Mouse (Mus musculus): ENCODE results near the gene Susd6.

The Susd6 gene

DNA sequence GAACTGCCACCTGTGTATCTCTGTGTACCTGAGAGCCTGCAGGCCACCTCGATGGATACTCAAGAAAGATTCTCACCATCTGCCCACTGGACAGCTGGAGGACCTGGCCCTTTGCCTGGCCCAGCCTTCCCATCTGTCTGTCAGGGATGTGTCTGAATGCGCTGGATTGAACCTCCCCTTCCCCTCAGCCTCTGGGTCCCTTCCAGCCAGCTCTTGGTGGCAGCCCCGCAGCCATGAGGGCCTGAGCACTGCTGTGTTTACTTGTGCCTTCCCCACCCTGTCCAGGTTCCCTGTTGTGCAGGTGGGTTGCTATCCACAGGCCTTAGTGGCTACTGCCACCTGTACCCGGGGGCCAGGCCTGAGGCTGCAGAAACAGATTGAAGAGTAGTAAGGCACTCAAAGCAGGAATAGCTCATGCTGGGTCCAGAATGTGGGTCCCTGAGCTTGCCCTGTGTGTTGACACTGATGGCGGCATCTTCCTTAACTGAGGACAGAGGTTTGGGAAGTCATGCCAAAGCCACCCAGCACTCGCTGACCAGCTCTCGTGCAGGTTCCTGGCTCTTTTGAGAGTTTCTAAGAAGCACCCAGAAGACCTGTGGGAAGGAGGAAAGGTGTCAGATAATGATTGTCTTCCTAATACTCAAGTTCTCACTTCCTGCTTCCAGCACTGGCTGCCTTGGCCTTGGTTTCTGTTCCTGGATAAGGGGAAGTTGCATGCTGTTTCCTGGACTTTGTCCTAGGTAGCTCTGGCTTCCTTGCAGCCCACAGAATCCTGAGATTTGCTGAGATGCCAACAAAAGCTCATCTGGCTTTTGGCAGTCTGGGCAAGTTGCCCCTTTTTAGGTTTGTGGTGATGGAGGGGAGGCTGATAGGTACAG, 87.1 kb downstream of the Susd6 start:
- no peak for DNase-seq (ENCODE audit: low read depth, low spot score)

DNA sequence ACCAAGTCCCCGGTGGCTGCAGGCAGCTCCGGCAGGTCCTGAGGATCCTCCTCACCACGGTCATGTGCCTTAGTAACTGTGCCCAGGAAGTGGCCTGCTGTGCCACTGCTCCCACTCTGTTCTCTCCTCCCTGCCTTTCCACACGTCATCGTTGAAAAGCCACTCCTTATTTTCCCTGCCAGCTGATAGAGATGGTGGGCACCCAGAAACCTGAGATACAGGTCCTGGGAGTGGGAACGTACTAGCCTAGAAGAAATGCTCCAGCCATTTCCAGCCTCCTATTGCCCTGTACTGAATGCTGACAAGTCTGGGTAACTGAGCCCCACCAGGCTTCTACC, 87.8 kb downstream of the Susd6 start:
- no peak for DNase-seq (ENCODE audit: low read depth, low spot score)

DNA sequence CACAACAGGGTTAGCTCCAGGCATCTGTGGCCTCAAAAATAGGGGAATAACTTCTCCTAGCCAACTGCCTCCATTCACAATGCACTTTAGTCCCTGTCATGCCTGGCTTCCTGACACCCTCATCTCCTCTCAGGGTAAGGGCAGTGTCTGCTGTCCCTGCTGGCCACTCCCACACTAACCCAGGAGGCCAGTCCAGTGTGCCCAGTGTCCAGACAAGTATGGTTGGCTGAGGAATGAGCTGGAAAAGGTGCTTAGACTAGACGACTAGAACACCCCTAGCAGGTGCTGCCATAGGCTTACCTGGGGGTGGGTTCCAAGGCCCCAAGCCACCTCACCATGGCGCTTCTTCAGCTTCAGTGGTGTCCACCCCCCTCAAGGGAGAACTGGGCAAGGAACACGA, 88.3 kb downstream of the Susd6 start:
- no peak for DNase-seq (ENCODE audit: low read depth, low spot score)

DNA sequence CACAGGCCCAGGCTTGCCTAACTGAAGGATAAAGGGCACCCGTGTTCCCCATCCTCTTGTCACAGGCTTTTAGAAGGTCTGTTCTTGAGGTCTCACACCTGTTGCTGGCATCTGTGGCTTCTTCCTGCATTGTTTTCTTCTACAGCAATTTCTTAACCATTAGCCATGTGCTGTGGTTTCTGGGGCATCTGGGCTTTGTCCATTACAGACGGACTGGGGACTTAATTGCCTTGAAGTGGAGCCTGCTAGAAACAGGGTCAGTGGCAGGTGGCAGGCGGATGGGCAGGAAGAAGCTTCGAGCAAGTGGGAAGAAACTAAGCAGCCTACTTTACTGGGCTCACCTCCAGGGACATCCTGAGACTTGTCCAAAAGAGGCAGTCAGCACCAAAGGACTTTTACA, 89.0 kb downstream of the Susd6 start:
- no peak for DNase-seq (ENCODE audit: low read depth, low spot score)

DNA sequence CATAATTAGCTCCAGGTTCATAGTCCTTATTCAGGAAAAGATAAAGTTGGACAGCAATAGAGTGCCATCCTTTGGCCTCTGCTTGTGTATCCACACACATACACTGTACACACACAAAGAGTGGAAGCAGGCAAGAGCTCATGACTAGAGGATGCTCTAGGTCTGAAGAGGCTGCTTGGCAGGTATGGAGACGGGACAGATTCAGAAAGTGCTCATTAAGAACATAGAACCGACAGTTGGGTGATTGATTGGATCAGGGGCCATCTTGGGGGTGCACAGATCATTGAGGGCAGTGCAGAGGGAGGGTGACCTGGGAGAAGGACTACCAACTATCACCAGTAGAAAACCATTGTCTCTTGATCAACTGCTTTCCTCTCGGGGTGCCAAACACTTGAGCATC, 90.8 kb downstream of the Susd6 start:
- DNase-seq (ENCODE audit: low read depth, low spot score) = no peak

DNA sequence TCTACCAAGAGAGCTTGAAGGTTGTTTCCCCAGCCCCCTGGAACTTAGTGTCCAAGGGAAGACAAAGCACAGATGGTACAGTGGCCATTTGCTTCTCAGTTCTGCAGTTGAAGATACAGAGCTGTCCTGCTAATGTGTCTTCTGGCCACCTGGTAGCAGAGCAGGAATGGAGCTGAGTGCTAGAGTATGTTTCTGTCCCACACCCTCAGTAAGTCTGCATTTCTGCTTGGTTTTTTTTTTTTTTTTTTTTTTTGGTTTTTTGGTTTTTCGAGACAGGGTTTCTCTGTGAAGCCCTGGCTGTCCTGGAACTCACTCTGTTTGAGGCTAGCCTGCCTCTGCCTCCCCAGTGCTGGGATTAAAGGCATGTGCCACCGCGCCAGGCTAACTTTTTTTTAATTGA, 93.0 kb downstream of the Susd6 start:
- no peak for DNase-seq (ENCODE audit: low read depth, low spot score)

DNA sequence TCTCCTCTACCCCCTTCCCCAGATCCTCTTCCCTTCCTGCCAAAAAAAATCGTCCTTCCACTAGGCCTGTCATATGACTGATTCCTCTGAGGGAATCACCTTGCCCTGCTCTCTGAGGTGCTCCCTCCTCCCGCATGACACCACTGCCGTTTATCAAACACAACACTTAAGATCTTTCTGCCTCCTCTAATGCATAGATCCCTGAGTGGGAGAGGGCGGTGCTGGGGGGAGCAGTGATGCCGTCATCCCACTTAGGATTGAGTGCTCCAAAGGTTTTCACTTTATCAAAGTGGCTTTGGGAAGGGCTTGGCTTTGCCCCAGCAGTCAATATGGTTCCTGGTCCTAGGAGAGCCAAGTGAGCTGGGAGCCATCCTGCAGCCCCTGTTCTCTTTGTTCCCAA, 93.6 kb downstream of the Susd6 start:
- DNase-seq (ENCODE audit: low read depth, low spot score) = no peak

DNA sequence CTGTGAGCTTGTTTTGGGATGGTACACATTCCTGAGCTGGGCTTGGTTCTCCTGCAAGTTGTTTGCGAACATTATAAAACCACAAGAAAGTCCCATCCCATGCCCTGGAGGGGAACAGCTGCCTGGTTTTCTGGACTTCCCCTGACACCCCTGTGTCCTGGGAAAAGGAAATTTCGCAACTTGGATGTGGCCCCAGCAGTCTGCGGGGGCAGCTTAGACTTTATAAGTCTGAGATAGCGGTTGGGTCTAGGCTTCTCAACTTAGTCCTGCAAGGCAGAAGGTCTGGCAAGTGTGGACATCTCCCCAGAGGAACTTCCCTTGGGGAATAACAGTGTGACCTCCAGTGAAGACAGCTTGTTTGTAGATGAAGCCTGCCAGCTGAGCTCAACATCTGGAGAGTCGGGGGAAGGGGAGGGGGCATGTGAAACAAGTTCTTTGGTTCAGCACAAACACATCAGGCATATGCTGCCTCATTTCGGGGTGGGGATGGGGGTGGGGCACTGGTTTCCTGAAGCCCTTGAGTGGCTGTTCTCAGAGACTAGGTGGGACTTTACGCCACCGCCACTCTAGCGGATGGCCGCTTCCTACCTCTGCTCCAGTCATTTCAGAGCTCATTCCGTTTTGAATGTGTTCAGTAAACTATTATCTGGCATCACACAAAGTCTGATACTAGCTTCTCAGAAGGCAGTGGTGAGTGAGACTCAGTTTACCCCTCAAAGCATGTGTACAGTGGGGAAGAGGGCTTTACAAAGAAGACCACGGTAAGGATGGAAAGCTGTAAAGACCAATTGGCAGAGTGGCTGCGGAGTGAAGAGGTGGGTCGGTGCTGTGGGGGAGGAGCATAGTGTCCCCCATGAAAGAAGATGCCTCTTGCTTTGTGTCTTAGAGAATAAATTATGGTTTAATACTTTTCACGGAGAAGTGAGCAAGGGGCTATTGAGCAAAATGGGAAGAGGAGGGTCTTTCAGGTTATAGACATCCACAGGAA, 95.3 kb downstream of the Susd6 start:
- DNase-seq (ENCODE audit: low read depth, low spot score) = peak; percentile 72

DNA sequence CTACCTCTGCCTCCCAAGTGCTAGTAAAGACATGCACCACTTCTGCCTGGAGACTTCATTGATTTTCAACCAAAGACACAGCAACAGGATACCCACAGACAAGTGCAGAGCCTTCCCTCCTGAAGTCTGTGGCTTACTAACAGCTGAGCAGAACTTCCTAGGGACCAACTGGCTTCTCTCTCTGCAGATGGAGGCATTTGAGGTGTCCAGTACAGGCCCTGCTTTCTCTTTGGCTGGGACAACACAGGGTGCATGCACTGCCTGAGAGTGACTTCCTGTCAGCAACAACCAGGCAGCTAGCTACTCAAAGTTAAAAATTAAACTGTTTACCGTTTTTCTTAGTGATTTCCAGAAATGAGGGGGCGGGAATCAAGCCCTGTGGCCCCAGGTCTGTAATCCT, 96.7 kb downstream of the Susd6 start:
- peak; percentile 55 for DNase-seq (ENCODE audit: low read depth, low spot score)

DNA sequence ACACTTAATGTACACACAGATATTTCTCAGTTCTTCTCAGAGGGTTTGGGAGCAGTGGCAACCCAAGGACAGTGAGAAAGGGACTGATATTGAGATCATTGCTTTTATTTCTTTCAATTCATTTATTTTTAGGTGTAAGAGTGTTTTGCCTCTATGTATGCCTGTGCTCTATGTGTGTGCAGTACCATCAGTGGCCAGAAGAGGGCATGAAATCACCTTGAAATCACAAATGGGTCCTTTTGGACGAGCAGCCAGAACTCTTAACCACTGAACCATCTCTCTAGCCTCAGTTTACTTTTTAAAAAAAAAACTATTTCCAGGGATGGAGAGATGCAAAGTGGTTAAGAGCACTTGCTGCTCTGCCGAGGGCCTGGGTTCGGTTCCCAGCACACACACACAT, 99.0 kb downstream of the Susd6 start:
- peak; percentile 22 for DNase-seq (ENCODE audit: low read depth, low spot score)

DNA sequence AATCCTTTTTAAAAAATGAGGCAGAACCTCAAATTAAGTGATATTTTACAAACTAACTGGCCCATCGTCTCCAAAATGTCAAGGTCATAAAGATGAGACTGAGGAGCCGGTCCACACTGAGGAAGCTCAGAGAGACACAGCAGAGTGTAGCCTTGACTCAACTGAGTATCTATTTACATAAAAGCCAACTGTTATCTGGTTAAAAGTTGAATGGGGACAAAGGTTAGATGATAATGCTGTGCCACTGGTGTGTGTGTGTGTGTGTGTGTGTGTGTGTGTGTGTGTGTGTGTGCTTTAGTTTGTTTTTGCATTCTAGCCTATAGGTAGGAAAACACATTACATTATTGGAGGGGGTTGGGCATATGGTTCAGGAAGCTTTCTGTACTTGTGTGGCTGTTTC, 100.8 kb downstream of the Susd6 start:
- DNase-seq (ENCODE audit: low read depth, low spot score) = no peak

DNA sequence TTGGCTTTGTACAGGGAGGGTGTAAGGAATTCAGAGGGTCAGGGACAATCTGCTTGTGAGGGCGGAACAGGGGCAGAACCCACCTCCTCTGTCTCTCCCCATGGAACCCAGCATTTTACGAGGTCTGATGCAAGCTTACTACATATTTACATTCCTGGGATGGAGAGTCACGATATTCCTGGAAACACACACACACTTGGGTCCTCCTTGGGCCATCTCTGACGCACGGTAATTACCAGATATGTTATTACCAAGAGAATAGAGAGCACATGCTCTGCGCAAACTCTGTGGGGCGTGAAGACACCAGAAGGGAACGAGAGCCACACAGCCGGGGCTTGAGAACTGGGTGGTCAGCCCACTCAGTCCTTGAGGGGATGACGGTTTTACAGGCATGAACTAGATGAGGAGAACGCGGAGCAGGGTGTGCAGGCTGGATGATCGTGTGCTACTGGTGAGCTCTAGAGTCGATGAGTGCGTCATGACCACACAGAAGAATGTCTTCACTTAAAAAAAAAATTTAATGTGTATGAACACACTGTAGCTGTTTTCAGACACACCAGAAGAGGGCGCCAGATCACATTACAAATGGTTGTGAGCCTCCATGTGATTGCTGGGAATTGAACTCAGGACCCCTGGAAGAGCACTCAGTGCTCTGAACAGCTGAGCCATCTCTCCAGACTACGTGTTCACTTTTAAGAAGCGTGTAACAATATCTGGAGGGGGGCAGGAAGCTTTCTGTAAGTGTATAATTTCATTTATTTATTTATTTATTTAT, 103.6 kb downstream of the Susd6 start:
- DNase-seq (ENCODE audit: low read depth, low spot score) = no peak

DNA sequence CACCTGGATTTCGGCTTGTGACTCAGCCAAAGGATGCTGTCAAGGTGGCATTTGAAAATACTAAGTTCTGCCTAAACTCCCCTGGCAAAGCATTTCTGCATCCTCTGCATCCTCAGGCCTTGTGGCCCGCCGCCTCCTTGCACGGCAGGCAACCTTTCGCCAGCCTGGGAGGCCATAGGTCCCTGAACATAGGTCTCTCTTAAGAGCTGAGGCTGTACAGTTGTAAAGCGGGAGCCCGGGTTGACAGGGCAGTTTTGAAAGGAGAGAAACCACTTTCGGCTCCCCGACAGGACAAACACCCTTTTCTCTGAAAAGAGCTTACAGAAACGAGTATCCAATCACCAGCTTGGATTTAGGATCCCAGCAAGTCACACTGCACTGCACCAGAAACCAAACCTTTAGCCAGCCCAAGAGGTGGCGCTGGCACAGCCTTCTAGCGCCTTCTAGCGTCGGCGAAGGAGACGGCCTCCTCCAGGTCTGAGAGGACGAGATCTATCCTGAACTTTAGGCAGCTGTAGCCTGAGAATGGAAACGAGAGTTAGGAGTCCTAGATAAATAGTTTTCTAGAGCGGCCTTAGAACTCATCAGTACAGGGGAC, 104.8 kb downstream of the Susd6 start:
- peak; percentile 79 for DNase-seq (ENCODE audit: low read depth, low spot score)

DNA sequence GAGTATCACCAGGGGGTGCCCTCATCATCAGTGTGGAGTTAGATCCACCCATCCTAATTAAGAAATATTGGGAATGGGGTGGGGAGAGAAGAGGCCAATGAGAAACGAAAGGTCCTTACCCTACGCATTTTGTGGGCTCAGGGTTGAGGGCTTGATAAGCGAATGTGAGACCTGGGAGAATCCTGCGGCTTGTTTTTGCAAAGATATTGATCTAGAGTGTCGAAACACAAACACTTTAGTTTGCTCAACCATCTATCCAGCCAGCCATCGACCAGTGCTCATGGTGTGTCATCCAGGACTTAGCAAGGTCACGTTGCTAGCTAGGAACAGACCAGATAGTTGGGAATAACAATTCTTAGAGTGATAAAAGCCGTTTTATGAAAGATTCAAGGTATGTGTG, 119.3 kb downstream of the Susd6 start:
- no peak for DNase-seq (ENCODE audit: low read depth, low spot score)

DNA sequence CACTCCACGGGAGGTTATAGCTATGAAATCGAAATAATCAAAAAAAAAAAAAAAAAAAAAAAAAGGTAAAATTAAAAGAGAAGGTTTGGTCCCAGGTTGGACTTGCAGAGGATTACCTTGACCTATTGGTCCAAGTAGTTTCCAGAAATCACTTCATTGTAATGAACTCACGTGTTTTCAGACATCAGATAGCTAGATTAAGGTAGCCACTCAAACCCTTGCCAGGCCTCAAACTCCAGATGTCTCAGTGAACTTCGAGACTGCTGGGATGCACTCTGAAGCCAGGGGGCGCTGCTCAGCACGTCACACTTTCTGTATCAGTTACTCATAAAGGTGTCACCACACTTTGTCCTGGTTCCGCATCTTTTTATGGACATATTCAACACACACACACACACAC, 127.5 kb downstream of the Susd6 start:
- peak; percentile 48 for DNase-seq (ENCODE audit: low read depth, low spot score)

DNA sequence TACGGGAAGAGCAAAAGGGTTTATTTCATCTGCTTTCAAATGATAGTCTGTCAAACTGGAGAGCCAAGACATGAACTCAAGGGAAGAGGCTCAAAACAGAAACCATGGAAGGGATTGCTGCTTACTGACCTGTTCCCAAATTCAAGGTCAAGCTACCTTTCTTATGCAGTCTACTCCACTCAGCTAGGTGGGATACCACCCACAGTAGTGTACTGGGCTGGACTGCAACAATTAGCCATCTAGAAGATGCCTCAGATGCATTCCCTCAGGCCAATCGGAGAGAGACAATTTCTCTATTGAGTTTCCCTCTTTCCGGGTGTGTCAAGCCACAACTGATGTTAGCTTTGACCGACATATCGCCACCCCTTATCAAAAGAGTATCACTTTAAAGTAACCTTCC, 131.0 kb downstream of the Susd6 start:
- DNase-seq (ENCODE audit: low read depth, low spot score) = no peak

DNA sequence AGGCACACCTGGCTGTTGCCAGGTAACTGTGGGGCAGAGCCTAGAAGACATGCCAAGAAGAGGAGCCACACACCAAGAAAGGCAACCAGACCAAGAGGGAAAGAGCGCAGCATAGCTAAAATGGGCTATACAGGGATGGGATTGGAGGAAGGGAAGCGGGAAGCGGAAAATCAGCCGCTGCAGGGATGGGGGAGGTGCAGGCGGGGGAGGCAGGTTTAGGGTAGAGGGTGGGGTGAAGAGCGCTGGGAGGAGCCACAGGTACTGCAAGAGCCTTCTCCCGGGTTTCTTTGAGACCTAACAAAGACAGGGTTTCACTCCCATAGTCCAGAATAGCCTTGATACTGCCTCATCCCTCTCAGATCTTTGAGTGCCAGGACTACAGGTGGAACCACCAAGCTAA, 132.6 kb downstream of the Susd6 start:
- no peak for DNase-seq (ENCODE audit: low read depth, low spot score)

DNA sequence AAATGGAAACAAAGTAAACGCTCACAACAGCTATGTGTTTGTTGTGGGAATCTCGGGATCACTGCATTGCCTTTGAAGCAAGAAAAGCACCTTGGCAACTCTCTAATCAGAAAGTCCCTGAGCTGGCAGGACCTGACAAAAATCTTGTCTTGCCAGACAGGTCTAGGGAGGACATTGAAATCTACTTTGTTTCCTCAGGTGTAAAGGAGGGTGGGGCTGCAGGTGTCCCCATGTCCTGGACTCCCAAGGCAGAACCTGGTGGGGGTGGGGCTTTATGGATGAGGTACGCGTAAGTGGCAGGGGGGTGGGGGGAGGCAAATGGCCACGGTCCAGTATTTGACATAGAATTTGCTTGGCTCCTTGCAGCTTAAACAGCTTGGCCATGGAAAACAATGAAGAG, 133.3 kb downstream of the Susd6 start:
- DNase-seq (ENCODE audit: low read depth, low spot score) = no peak

DNA sequence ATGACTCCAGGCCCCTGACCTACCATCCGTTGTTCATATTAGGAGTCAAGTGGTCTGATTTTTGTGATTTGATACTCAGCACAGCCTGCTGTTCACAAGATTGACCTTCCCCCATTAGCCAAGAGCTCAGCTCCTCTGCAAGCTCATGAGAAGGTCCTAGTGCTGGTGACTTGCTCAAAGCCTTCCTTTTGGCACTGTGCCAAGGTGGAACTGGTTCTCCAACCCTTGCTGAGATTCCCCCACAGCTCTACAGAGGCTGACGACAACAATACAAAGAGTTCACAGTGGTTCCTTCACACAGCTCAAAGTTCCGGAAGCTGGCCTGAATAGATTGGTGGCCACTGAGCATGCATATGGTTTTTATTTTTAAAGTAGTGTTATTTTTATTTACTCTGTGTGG, 133.9 kb downstream of the Susd6 start:
- no peak for DNase-seq (ENCODE audit: low read depth, low spot score)

DNA sequence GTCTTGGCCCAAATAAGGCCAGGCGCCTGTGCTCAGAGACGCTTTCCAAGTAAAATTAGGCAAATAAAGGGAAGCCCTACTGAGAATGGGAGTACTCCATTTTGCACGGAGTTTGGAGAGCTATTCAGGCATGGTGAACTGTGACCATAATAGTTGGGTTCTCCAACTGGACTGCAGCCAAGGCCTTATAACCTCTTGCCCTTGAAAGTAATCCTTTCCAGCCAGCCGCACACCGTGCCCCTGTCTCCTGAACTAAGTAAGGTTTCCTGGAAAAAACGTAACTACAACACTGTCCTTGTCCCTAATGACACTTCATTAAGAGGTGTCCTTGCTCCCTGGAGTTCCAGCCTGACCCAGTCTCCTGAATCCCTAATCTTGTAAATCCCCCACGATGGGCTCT, 135.6 kb downstream of the Susd6 start:
- DNase-seq (ENCODE audit: low read depth, low spot score) = no peak

DNA sequence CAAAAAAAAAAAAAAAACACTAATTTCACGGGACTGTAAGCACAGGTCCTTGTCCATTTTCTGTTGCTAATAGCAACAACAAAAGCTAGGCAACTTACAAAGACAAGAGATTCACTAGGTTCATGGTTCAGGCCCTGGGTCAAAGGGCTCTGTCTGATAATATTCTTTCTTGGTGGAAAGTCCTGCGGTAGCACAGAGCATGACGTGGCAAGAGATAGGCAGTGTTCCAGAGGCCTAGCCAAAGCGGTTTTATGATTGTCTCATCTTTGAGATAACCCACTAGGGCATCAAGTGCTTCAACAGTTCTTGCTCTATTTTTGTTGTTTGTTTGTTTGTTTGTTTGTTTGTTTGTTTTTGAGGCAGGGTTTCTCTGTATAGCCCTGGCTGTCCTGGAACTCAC, 136.2 kb downstream of the Susd6 start:
- no peak for DNase-seq (ENCODE audit: low read depth, low spot score)

DNA sequence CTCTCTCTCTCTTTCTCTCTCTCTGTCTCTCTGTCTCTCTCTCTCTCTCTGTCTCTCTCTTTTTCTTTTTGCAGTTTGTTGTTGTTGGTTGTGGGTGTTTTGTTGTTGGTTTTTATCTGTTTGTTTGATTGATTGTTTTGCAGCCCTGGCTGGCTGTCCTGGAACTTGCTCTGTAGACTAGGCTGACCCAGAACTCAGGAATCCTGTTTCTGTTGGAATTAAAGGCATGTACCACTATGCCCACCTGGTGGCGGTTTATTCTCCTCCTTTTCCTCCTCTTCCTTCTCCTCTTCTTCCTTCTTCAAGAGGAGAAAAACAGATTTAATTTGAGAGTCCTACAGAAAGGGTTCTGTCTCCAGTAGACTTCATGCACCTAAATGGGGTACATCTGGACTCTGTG, 137.2 kb downstream of the Susd6 start:
- DNase-seq (ENCODE audit: low read depth, low spot score) = no peak

Data from CD4-positive helper T cell, adult 2 months (primary cell).